Mouse (Mus musculus) heart, adult 2 months (tissue): Measurements from ENCODE around the gene Dgkg.

Experiments
- CTCF ChIP-seq: fragments of 200-600 bp; IDR thresholded peaks from 2 replicates; pipeline ENCODE4 v1.8.1; 2022; ENCODE audit warnings: antibody characterized with exemption, mild to moderate bottlenecking, moderate library complexity
- POLR2A ChIP-seq: fragments of 200-500 bp; IDR thresholded peaks from 2 replicates; pipeline ENCODE4 v1.6.1; 2011; ENCODE audit warnings: mild to moderate bottlenecking, low read depth, low read length, control low read depth; ENCODE audit not compliant: insufficient read depth

DNA sequence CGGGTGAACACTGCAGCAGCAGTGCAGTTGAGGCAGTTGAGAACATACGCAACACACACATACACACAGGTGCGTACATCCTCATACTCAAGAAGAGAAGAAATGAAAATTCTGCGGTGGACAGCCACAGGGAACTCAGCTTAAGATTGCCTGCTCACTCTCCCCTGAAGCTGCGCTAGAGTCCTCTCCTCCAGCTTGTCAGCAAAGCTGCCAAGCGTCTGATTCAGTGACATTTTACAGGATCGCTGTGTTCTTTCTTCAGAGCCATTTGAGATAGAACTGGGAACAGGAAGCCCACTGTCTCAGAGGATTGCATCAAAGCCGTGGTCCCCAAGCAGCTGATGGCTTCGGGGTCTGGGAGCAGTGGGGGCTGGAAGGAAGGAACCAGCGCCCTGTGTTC lies 17.6 kb upstream of the Dgkg start:
- TF ChIP-seq POLR2A (no peak), CTCF (no peak)
